Mouse (Mus musculus) thymus, postnatal 10 days (tissue): ENCODE results near the gene Dlk1.
"Not testable (repeated sequence)": the region's sequence is repeated elsewhere in the genome, so short reads cannot be mapped to it uniquely, and the experiment has no call there.

Experiments
- DNase-seq, 2 experiments: peaks; one replicate each; pipeline ENCODE4 v3.0.0; 2021; ENCODE audit warnings: low spot score in 2 of 2

Gene Dlk1

GRCm38 (mm10) chr12:109439974-109440373 lies 12.6 kb upstream of the Dlk1 start:
- no peak for DNase-seq

GRCm38 (mm10) chr12:109441366-109441765 lies 11.3 kb upstream of the Dlk1 start:
- no peak for DNase-seq

- DNase-seq: no peak
Observed at GRCm38 (mm10) chr12:109442115-109442514, 10.5 kb upstream of the Dlk1 start.

GRCm38 (mm10) chr12:109443276-109443675 lies 9.3 kb upstream of the Dlk1 start:
- no peak for DNase-seq

- DNase-seq: no peak
Observed at GRCm38 (mm10) chr12:109444999-109445398, 7.6 kb upstream of the Dlk1 start.

GRCm38 (mm10) chr12:109445499-109446235 lies 7.0 kb upstream of the Dlk1 start:
- DNase-seq: no peak

- DNase-seq: no peak
Observed at GRCm38 (mm10) chr12:109446236-109446941, 6.2 kb upstream of the Dlk1 start.

GRCm38 (mm10) chr12:109449421-109450411 lies 2.9 kb upstream of the Dlk1 start:
- DNase-seq: no peak

- DNase-seq: no peak
Observed at GRCm38 (mm10) chr12:109453065-109453997, 708 bp downstream of the Dlk1 start.

GRCm38 (mm10) chr12:109454137-109454536 lies 1.5 kb downstream of the Dlk1 start:
- DNase-seq: no peak

GRCm38 (mm10) chr12:109456531-109457202 lies 4.0 kb downstream of the Dlk1 start:
- no peak for DNase-seq

- DNase-seq: no peak
Observed at GRCm38 (mm10) chr12:109457836-109458235, 5.2 kb downstream of the Dlk1 start.

- no peak for DNase-seq
Observed at GRCm38 (mm10) chr12:109458896-109459295, 6.3 kb downstream of the Dlk1 start.

- peak; percentile 38 to 48 for DNase-seq
Observed at GRCm38 (mm10) chr12:109459481-109460401, 7.1 kb downstream of the Dlk1 start.

GRCm38 (mm10) chr12:109462594-109462993 lies 10.0 kb downstream of the Dlk1 start:
- no peak for DNase-seq

GRCm38 (mm10) chr12:109467417-109467816 lies 14.8 kb downstream of the Dlk1 start:
- DNase-seq: not testable (repeated sequence)

GRCm38 (mm10) chr12:109469793-109470192 lies 17.2 kb downstream of the Dlk1 start:
- DNase-seq: no peak

- DNase-seq: no peak
Observed at GRCm38 (mm10) chr12:109472627-109473026, 20.0 kb downstream of the Dlk1 start.

GRCm38 (mm10) chr12:109473575-109473976 lies 21.0 kb downstream of the Dlk1 start:
- no peak for DNase-seq
